Mouse (Mus musculus) C2C12 (cell line): ENCODE results near the gene Aph1b.

Experiments
- CEBPB ChIP-seq: IDR thresholded peaks from one replicate; pipeline ENCODE4 v1.6.1; 2011; ENCODE audit warnings: low read depth, mild to moderate bottlenecking, control low read depth, moderate library complexity
- CTCF ChIP-seq: IDR thresholded peaks from one replicate; pipeline ENCODE4 v1.5.1; 2011; ENCODE audit not compliant: control insufficient read depth, insufficient read depth, insufficient read length
- FOSL1 ChIP-seq: IDR thresholded peaks from one replicate; pipeline ENCODE4 v1.8.0; 2011; ENCODE audit warnings: mild to moderate bottlenecking, low read length; ENCODE audit not compliant: poor library complexity, insufficient read depth, severe bottlenecking
- MAX ChIP-seq: IDR thresholded peaks from one replicate; pipeline ENCODE4 v1.6.1; 2011; ENCODE audit warnings: mild to moderate bottlenecking, control low read depth
- MYOD1 ChIP-seq: IDR thresholded peaks from one replicate; pipeline ENCODE4 v1.6.1; 2011; ENCODE audit warnings: low read depth; ENCODE audit not compliant: control insufficient read depth, insufficient read length
- MYOG ChIP-seq: IDR thresholded peaks from one replicate; pipeline ENCODE4 v1.6.1; 2011; ENCODE audit not compliant: control insufficient read depth, insufficient read length; ENCODE audit errors: extremely low read depth
- USF1 ChIP-seq: IDR thresholded peaks from one replicate; pipeline ENCODE4 v1.6.1; 2011; ENCODE audit warnings: low read depth, mild to moderate bottlenecking, control low read depth, moderate library complexity

DNA sequence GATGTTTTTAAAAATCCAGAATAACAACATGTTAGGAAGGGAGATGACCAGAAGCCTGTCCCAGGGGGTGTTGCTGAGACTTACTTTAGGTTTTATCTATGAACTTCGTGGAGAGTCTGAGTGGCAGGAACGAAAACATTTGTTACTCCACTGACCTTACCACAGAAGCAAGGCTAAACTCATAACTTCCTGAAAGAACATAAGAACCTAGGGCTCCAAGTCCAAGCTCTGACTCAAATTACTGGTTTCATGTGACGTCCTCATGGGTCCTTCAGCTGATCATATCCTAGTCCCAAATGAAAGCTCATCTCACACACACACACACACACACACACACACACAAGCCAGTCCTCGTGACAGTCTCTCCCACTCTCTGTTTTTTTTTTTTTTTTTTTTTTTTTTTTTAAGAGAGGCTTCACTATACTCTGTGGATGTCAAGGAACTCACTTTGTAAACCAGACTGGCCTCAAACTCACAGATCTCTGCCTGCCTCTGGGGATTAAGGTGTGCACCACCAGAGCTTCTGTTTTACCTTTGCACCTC is 37.1 kb upstream of the Aph1b start:
- TF ChIP-seq CTCF = no peak
- TF ChIP-seq MYOG = no peak
- TF ChIP-seq MAX = no peak
- no peak for TF ChIP-seq USF1
- TF ChIP-seq MYOD1 = no peak
- TF ChIP-seq FOSL1 = no peak
- TF ChIP-seq CEBPB = no peak
